Mouse (Mus musculus) left cerebral cortex, adult 2 months (tissue): ENCODE measurements around the gene Dmrt3. TPM values are rescaled to one million over a fixed set of nuclear protein-coding genes. Genes with fewer than 3 reads are reported as not detected.

Experiments used
- DNase-seq, 2 experiments: peaks; one replicate each; pipeline ENCODE4 v3.0.0; 2021 to 2022; ENCODE audit warnings: low spot score in 2 of 2, mixed read lengths in 1 of 2; ENCODE audit errors: extremely low spot score in 1 of 2
- H3K27ac ChIP-seq: fragments of 200-600 bp; 2 replicates; pipeline ENCODE4 v1.8.1; 2022
- H3K4me3 ChIP-seq: fragments of 200-600 bp; 2 replicates; pipeline ENCODE4 v1.8.1; 2022
- CTCF ChIP-seq: fragments of 200-600 bp; IDR thresholded peaks from 2 replicates; pipeline ENCODE4 v1.8.1; 2022; ENCODE audit warnings: antibody characterized with exemption, mild to moderate bottlenecking, moderate library complexity
- intact Hi-C: fragments of 180-260 bp; cut with DNase I; formaldehyde crosslinking; loops from one replicate; pipeline ENCODE4 v1.15.1; 2025
- total RNA-seq, 2 experiments: library from RNA; stranded (reverse); gene quantifications; 2 replicates each; pipeline ENCODE4 v1.2.3; 2021

Dmrt3 gene
- total RNA-seq, 2 experiments from 2014 or later, result 0.14 TPM; not detected in 1

DNA sequence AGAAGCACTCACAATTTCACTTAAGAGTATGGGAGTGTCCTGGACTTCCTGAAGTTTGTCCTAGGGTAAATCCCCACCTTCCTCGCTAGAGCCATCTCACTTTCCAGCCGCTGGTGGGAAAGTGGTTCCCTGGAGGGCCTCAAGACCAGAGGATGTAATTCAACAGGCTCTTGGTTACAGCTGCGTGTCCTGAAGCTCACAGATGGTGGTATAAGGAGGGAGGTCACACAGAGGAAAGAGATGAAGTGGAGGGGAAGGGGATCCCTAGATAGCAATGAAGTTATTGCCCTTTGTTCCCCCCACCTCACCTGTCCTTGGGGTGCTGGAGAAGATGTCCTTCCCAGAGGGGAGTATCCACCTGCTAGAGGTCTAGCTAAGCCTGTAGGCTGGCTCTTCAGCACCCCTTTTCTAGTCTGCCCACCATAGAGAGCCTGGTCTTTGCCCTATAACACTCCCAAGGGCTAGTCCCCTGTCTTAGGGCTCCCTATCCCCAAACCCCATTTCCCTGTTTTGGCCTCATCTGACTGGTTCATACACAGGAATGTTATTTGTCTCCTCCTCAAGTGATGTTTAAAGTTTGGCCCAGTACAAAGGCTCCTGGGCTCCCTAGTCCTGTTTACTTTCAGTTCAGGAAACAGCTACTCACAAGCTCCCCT, 59.6 kb downstream of the Dmrt3 start:
- TF ChIP-seq CTCF, result no peak
- DNase-seq, result no peak
- no peak overlapping the region for H3K27ac ChIP-seq
- no peak overlapping the region for H3K4me3 ChIP-seq
- intact Hi-C loops, result no loop called here

DNA sequence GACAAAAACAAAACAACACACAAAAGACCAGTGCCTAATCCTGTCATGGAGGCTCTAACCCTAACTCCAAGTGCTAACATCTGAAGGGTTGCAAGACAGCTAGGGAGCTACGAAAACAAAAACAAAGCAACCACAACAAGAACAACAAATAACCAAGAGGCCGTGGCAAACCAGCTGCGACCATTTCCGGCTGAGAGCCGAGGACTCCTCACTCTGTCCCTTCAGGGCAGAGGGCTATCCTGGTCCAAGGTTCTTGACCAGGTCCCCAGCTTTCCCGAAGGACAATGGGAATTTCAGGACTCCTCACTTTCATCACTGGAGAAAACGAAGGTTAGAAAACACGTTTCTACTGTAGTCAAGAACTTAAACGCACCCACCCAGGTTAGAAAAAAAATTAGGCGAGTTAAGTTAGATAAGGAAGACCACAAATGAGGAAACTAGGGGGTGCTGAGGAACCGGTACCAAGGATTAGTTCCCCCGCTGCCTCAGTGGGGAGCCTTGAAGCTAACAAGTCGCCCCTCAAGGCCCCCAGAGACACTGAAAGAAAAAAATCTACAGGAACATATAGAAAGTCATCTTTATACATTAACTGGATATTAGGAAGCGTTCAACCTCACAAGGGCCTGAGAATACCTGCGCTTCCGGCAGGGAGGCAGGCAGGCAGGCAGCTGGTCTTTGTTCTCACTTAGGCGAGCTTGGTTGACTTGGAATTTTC, 60.6 kb downstream of the Dmrt3 start:
- Histone ChIP-seq H3K4me3 (no peak overlapping the region), H3K27ac (no peak overlapping the region)
- intact Hi-C loops, result no loop called here
- no peak for TF ChIP-seq CTCF
- DNase-seq, result no peak

DNA sequence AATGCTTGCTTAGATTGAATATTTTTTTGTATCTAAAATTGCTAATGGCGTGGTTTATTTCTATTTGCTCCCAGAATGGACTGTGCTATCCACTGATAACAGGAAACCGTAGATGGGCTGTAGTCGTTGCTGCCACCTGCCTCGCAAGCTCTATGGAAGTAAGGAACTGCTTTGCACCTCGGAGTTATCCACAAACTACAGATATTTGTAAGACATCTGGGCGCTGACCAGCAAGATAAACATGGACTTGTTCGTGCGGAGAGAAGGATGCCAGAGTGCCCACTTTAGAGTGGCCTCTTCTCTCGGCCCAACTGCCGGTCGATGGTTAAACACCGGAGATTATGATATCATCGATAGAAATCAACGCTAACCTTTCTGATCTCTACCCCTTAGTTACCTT, 61.6 kb downstream of the Dmrt3 start:
- no peak for TF ChIP-seq CTCF
- no peak for DNase-seq

DNA sequence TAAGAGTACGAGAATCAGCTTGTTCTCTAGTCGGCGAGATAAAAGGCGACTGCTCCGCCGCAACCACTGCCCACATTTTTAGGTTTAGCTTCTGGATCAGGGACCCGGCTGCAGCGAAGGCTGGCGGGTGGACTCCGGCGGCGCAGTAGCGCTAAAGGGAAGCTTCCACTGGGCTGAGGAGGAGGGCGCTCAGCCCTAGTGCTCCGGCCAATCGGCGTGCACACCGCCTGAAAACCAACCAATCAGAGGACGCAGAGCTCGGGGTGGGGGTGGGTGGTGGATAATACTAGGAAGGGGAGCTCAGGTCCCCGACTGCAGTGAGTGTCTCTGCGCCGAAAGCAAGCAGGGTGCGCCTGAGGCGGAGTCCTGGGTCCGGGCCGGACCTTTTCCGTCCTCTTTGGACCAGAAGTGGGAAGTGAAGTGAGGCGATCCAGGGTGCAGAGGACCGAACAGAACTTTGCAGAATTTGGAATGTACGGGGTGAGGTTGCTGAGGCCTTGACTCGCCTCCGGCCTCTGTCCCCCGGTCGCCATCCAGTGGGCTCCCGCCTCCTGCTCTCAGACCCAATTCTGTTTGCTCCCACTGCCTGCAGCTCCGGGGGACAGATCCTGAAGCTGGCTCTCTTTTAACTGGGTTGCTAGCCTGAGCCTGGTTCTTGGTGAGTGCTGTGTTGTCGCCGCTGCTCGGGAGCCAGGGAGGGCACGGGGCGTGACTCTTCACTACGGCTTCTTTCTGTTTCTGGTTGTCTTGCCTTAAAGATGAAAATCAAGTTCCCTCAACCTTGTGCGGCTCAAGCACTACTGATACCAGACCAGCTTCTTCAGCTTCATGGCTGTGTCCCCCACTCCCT, 62.2 kb downstream of the Dmrt3 start, which contains the start of gene Dmrt2:
Gene Dmrt2 (plus strand): TSS at position 311 of the 850 bp plus-strand sequence.
- TF ChIP-seq CTCF, result no peak
- DNase-seq, result peak; percentile 17 to 24
- Histone ChIP-seq H3K4me3 (peak within 1 kb of the TSS; percentile 30), H3K27ac (no peak within 1 kb of the TSS)
- intact Hi-C loops, result loop anchor here (2.0 kb wide), 1 partner anchor 62 kb away; the partner anchor contains the start of gene Dmrt3

More for the DNA sequence above, 61.6 kb downstream of the Dmrt3 start:
- Histone ChIP-seq H3K27ac (no peak overlapping the region), H3K4me3 (no peak overlapping the region)
- intact Hi-C loops, result loop anchor here (2.0 kb wide), 1 partner anchor 61 kb away; the partner anchor contains the start of gene Dmrt3

Other genes starting within 250 kb of the Dmrt3 start
- not detected for gene Dmrt1, start 104.7 kb upstream of the Dmrt3 start, total RNA-seq
- gene Dmrt2, start 62.1 kb downstream of the Dmrt3 start, total RNA-seq, result 1 to 10 TPM; 1.5 to 2.0 TPM